Mouse (Mus musculus): ENCODE data around the gene Dach1. TPM values are rescaled to one million over a fixed set of nuclear protein-coding genes. Genes with fewer than 3 reads are reported as not detected.

Gene Dach1
- polyA plus RNA-seq, 1 experiment from 2014 or later, result 0.18 TPM

GRCm38 (mm10) chr14:98106208-98106607 lies 63.4 kb downstream of the Dach1 start:
- no peak for ATAC-seq (ENCODE audit: low read depth)
- Histone ChIP-seq H3K27me3 (no peaks in the 10 kb centered on the region), H3K4me3 (replicated peaks) (no peak overlapping the region), H3K9me3 (replicated peaks) (no peaks in the 10 kb centered on the region), H3K27ac (no peak overlapping the region), H3K4me2 (no peak overlapping the region), H3K4me1 (replicated peaks) (no peaks in the 10 kb centered on the region), H3K36me3 (no peaks in the 10 kb centered on the region), H3K9ac (no peak overlapping the region)
- no peak for DNase-seq

DNA sequence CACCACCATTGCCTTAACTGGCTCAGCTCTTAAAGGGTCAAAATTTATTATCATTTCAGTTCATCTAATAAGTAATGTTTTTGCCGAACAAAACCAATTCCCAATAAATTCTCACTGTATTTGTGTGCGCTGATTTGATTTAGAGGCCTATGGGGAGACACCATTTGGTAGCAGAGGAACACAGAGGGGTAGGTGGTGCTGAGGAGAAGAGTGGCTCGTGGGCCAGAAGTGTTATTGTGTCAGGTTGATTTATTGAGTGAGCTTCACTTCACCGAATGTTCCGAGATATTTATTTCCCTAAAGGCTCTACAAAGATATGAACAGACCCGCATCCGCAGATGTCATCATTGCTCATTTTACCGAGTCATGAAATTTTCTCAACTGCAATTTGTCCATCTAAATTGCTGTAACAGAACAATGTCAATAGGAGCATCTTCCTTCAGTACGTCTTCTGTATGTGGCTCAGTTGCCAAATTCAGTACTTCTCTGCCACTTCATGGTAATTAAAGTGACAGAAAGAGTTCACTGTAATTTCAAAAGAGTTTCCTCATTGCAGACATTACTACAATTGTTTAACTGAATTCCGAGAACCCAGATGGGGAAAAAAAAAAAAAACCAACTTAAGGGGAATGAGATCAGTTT lies 65.1 kb downstream of the Dach1 start:
- Histone ChIP-seq H3K27ac (no peak overlapping the region), H3K9ac (no peak overlapping the region), H3K4me2 (no peak overlapping the region), H3K4me3 (replicated peaks) (no peak overlapping the region), H3K4me1 (replicated peaks) (no peaks in the 10 kb centered on the region), H3K36me3 (no peaks in the 10 kb centered on the region), H3K9me3 (replicated peaks) (no peaks in the 10 kb centered on the region), H3K27me3 (no peaks in the 10 kb centered on the region)
- 67% methylated on average over 10 of the region's 10 CpGs for WGBS (ENCODE audit: insufficient replicate concordance)
- ATAC-seq (ENCODE audit: low read depth) (no peak), DNase-seq (no peak)

GRCm38 (mm10) chr14:98095229-98095628 lies 74.3 kb downstream of the Dach1 start:
- Histone ChIP-seq H3K4me1 (replicated peaks) (no peaks in the 10 kb centered on the region), H3K4me2 (no peak overlapping the region), H3K9ac (no peak overlapping the region), H3K27ac (no peak overlapping the region), H3K27me3 (no peaks in the 10 kb centered on the region), H3K4me3 (replicated peaks) (no peak overlapping the region), H3K9me3 (replicated peaks) (no peaks in the 10 kb centered on the region), H3K36me3 (no peaks in the 10 kb centered on the region)
- WGBS (ENCODE audit: insufficient replicate concordance), result 60% methylated on average over 4 of the region's 4 CpGs
- no peak for ATAC-seq (ENCODE audit: low read depth)
- DNase-seq, result no peak

DNA sequence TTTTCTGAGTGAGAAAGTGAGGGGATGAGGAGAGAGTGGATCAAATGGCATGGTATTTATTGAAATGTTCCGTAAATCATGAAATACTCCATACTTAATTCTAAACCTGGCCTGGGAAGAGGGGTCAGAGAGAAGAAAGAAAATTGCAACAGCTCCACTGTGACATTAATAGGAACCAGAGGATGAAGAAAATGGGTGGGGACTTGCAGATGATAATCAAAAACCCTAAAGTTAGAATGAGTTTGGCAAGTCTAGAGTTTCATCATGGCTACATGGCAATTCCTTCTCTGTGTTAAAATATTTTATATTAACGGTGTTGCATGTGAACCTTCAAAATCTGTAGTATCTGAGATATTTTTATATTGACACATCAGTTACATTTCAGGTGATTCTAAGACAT lies 80.3 kb downstream of the Dach1 start:
- no peak for ATAC-seq (ENCODE audit: low read depth)
- Histone ChIP-seq H3K27ac (no peak overlapping the region), H3K27me3 (no peaks in the 10 kb centered on the region), H3K9ac (no peak overlapping the region), H3K9me3 (replicated peaks) (no peaks in the 10 kb centered on the region), H3K4me1 (replicated peaks) (no peaks in the 10 kb centered on the region), H3K4me2 (no peak overlapping the region), H3K4me3 (replicated peaks) (no peak overlapping the region), H3K36me3 (no peaks in the 10 kb centered on the region)
- 65% methylated on average over 2 of the region's 2 CpGs for WGBS (ENCODE audit: insufficient replicate concordance)
- no peak for DNase-seq

GRCm38 (mm10) chr14:98087355-98087754 lies 82.2 kb downstream of the Dach1 start:
- Histone ChIP-seq H3K9me3 (replicated peaks) (no peaks in the 10 kb centered on the region), H3K4me2 (no peak overlapping the region), H3K27ac (no peak overlapping the region), H3K4me3 (replicated peaks) (no peak overlapping the region), H3K36me3 (no peaks in the 10 kb centered on the region), H3K27me3 (no peaks in the 10 kb centered on the region), H3K9ac (no peak overlapping the region), H3K4me1 (replicated peaks) (no peaks in the 10 kb centered on the region)
- whole genome bisulfite sequencing (ENCODE audit: insufficient replicate concordance), result 54% methylated on average over 2 of the region's 2 CpGs
- no peak for ATAC-seq (ENCODE audit: low read depth)
- DNase-seq, result no peak

- Histone ChIP-seq H3K4me2 (no peak overlapping the region), H3K4me1 (replicated peaks) (no peaks in the 10 kb centered on the region), H3K36me3 (no peaks in the 10 kb centered on the region), H3K9ac (no peak overlapping the region), H3K27me3 (no peaks in the 10 kb centered on the region), H3K9me3 (replicated peaks) (no peaks in the 10 kb centered on the region), H3K4me3 (replicated peaks) (no peak overlapping the region), H3K27ac (no peak overlapping the region)
- 72% methylated on average over 4 of the region's 4 CpGs for WGBS (ENCODE audit: insufficient replicate concordance)
- ATAC-seq (ENCODE audit: low read depth) (no peak), DNase-seq (no peak)
These were observed 82.8 kb downstream of the Dach1 start for GRCm38 (mm10) chr14:98086794-98087193.

- Histone ChIP-seq H3K27me3 (no peaks in the 10 kb centered on the region), H3K36me3 (no peaks in the 10 kb centered on the region), H3K9me3 (replicated peaks) (no peaks in the 10 kb centered on the region), H3K4me1 (replicated peaks) (no peaks in the 10 kb centered on the region), H3K27ac (no peak overlapping the region), H3K9ac (no peak overlapping the region), H3K4me3 (replicated peaks) (no peak overlapping the region), H3K4me2 (no peak overlapping the region)
- ATAC-seq (ENCODE audit: low read depth) (no peak), DNase-seq (no peak)
- 68% methylated on average over 5 of the region's 5 CpGs for WGBS (ENCODE audit: insufficient replicate concordance)
These were observed 84.4 kb downstream of the Dach1 start for GRCm38 (mm10) chr14:98085141-98085540.

DNA sequence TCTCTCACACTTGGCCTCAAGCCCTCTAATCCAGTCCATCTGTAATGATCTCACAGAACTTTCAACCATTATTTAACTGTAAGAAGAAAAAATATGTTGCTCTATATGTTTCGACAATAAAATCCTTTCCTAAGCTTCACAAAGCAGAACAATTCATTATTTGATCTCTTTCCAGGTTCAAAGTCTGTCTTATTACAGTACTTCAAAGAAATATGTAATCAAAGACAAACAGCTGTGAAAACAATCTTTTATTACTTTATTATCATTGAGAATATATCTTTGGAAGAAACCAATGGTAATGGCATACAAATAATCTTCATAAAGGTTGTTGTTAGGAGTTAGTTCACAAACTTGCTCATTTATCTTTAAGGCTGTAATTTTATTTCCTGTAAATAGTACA lies 84.8 kb downstream of the Dach1 start:
- no peak for ATAC-seq (ENCODE audit: low read depth)
- H3K4me2 ChIP-seq, result no peak overlapping the region
- 55% methylated on average over 1 of the region's 1 CpGs for WGBS (ENCODE audit: insufficient replicate concordance)

GRCm38 (mm10) chr14:98083419-98083818 lies 86.1 kb downstream of the Dach1 start:
- Histone ChIP-seq H3K4me1 (replicated peaks) (no peaks in the 10 kb centered on the region), H3K9ac (no peak overlapping the region), H3K36me3 (no peaks in the 10 kb centered on the region), H3K4me2 (no peak overlapping the region), H3K27me3 (no peaks in the 10 kb centered on the region), H3K4me3 (replicated peaks) (no peak overlapping the region), H3K27ac (no peak overlapping the region), H3K9me3 (replicated peaks) (no peaks in the 10 kb centered on the region)
- ATAC-seq (ENCODE audit: low read depth) (no peak), DNase-seq (no peak)
- 40% methylated on average over 1 of the region's 1 CpGs for WGBS (ENCODE audit: insufficient replicate concordance)

More for the DNA sequence above, 84.8 kb downstream of the Dach1 start:
- H3K36me3 ChIP-seq, result no peaks in the 10 kb centered on the region
- no peak overlapping the region for H3K27ac ChIP-seq
- no peaks in the 10 kb centered on the region for H3K9me3 ChIP-seq (replicated peaks)
- no peak overlapping the region for H3K9ac ChIP-seq
- no peaks in the 10 kb centered on the region for H3K4me1 ChIP-seq (replicated peaks)
- H3K27me3 ChIP-seq, result no peaks in the 10 kb centered on the region
- no peak overlapping the region for H3K4me3 ChIP-seq (replicated peaks)
- no peak for DNase-seq

DNA sequence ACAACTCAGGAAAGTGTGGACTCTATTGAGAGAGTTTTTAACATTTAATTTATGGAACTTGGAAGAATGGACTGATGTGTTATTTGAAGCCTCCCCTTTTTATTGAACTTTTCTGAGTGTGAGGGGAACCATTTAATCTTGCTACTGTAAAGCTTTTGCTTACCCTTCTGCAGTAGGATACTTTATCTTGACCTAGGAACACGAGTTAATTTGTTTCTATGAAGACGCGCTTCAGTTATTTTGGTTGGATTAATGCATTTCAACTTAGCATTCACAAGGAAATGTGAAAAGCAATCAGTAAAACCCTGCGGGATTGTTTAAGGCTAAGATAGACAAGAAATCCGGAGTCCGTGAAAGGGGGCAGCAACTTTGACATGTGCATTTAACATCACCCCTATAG lies 89.6 kb downstream of the Dach1 start:
- Histone ChIP-seq H3K36me3 (no peaks in the 10 kb centered on the region), H3K4me1 (replicated peaks) (no peaks in the 10 kb centered on the region), H3K9ac (no peak overlapping the region), H3K4me2 (no peak overlapping the region), H3K27me3 (no peaks in the 10 kb centered on the region), H3K4me3 (replicated peaks) (no peak overlapping the region), H3K27ac (no peak overlapping the region), H3K9me3 (replicated peaks) (no peaks in the 10 kb centered on the region)
- WGBS (ENCODE audit: insufficient replicate concordance), result 79% methylated on average over 6 of the region's 6 CpGs
- DNase-seq, result no peak
- ATAC-seq (ENCODE audit: low read depth), result no peak

DNA sequence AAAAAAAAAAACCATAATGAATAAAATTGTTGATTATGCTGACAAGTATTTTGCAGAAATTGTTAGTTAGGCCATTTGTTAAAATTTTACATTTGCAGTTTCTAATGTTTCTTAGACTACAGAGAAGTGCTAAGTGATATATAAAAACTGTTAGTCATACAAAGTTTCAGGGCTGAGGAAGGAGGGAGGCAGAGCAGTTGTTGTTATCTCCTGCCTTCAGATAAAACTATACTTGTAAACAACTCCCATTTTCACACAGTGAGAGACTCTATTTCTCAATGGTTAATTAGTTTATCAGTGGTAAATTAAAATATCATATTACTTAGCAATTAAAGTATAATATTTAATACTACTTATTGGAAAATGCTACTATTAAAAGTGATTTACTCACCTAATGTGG lies 91.6 kb downstream of the Dach1 start:
- Histone ChIP-seq H3K4me2 (no peak overlapping the region), H3K9me3 (replicated peaks) (no peaks in the 10 kb centered on the region), H3K27ac (no peak overlapping the region), H3K27me3 (no peaks in the 10 kb centered on the region), H3K4me3 (replicated peaks) (no peak overlapping the region), H3K36me3 (no peaks in the 10 kb centered on the region), H3K4me1 (replicated peaks) (no peaks in the 10 kb centered on the region), H3K9ac (no peak overlapping the region)
- no peak for DNase-seq
- no peak for ATAC-seq (ENCODE audit: low read depth)

DNA sequence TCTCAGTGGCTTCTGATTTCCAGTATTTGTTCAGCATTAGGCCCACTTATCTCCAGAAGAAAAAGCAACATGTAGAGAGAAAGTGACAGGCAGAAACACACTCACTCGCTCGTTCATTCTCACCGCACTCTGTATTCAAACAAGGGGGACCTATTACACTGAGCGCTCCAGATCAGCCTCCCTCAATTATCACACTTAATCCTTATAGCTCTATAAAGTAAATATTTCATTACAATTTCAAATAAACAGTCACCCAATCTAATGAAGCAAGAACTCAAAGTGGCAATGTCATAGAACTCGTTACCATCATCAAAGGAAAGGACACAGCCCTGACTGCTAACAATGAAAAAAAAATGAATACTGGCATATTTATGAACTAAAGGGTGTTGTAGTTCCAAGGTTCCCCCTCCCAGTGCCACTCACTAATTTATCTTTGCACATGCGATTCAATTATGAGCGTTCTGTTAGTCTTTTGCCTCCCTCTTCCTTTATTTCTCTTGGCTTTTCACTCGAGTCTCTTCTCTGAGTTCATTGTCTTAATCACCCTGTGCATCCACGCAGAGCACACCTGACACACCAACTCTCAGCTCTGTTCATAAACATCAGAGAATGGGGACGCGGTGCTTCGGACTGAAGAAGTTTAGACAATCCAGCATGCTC lies 96.0 kb downstream of the Dach1 start:
- H3K9me3 ChIP-seq (replicated peaks), result no peaks in the 10 kb centered on the region
- no peaks in the 10 kb centered on the region for H3K36me3 ChIP-seq
- no peak overlapping the region for H3K4me3 ChIP-seq (replicated peaks)
- 75% methylated on average over 12 of the region's 12 CpGs for WGBS (ENCODE audit: insufficient replicate concordance)
- H3K27me3 ChIP-seq, result no peaks in the 10 kb centered on the region
- DNase-seq (no peak), ATAC-seq (ENCODE audit: low read depth) (no peak)
- no peaks in the 10 kb centered on the region for H3K4me1 ChIP-seq (replicated peaks)
- no peak overlapping the region for H3K4me2 ChIP-seq
- no peak overlapping the region for H3K27ac ChIP-seq
- H3K9ac ChIP-seq, result no peak overlapping the region

Data from liver, embryonic 13.5 days (tissue).